Mouse (Mus musculus) kidney, postnatal 10 days (tissue): ENCODE data around the gene Eif2d.

Source experiments
- DNase-seq: peaks from one replicate; pipeline ENCODE4 v3.0.0; 2021; ENCODE audit warnings: mixed read lengths

Eif2d gene

DNA sequence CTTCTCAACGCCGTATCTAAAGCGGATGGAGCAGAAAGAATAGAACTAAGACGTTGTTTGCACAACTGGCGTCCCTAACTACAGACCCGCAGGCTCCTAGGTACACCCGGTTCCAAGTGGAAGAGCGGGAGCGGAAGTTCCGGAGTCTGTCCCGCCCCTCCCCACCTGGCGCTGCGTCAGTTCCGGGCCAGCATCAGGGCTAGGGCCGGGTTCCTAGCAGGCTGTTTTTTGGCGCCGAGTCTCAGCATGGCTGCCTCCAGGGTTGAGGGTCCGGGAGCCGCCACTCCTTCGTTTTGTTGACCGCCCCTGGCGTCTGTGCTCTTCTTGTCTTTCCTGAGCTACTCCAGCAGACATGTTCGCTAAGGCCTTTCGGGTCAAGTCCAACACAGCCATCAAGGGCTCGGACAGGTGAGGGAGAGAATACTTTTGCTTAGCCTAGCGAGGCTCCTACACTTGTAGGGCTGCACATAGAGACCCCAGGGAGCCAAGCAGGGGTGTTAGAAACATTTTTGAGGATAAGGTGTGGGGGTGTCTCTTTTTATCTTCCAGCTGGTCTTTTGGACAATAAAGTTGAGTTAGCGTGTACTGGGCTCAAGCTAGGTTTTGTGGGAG lies at the start of gene Eif2d:
Eif2d (plus strand) TSS at position 164 of the 612 bp plus-strand sequence.
- DNase-seq, result peak; percentile 93

DNA sequence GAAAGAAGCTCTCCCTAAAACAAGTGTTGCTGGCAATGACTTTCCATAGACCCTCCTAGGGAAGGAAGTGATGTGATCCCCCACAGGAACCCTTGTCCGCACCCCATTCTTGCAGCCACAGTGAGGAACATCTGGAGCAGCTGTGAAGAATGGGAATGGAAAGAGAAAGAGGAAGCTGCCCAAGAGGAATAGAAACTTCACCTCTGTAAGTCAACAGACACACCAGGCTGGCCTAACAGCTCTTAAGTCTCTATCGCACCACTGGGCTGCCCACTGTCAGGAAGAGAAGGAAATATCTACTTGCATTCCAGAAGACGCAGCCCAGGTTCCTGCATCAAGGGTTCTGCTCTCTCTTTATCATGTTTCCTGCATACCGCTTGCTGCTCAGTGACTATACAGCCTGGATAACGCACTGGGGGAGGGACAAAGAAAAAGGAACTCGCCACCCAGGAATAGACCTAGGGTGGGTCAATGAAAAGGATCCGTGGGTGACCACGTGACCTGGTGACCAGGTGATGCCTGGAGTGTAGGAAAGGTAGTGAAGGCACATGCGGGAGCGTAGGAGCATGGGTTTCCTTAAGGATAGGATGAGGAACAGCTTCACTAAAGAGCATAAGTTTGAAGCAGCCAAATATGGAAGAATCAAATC lies 49.1 kb upstream of the Eif2d start:
- no peak for DNase-seq

DNA sequence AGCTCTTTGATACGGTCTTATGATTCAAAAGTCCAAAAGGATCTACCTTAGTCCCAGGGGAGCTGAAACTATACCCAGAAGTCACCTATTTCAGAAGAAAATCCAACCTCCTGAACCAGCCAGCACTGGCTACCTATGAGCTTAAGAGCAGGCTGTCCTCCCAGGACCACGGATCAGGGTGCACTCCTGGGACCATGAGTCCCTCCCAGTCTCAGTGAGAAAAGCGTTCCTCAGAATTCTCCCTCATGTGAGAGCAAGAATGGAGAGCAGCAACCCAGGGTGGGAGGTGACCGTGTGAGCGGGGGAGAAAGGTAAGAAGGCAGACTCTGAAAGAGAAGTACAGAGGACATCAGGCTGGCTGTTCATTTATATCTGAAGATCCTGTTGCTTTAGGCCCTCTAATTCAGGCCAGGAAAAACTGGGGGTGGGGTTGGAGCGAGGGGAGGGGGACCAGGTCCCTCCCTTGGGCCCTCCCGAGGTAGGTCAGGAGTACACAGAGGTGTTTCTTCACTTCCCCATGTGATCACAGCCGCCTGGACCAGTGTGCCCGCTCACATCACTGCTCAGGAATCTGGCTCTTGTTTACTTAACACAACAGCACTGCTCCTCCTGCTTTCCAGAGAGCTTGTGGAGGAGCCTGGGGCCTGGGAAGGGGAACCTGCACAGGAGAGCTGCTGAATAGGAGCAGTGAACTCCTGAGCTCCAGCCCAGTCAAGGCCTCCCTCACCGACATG lies 45.2 kb upstream of the Eif2d start:
- DNase-seq, result peak; percentile 71

DNA sequence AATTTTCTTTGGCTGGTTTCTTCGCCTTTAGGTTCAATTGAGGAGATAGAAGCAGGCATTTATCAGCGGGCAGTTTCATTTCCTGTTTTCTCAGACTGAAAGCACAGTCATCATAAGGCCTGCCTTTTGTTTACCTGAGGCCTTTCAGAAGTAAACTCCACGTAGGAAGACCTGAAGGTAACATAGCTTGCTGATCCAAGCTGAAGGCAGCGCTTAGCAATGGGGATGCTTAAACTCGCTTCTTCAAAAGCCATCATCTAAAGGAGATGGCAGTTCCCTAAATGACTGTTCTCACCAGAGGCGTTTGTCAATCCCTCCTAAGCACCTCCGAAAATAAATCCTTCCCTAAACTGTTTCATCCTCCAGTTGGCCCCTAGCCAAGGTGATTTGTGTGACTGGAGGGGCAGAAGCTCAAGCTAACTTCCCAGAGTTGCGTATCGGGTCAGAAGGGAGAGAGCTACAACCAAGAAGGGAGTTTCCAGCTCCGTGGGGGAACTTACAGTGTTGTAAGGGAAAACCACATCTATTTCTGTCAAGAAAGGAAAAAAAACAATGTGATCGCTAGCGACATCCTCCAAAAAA lies 42.4 kb upstream of the Eif2d start:
- peak; percentile 56 for DNase-seq

DNA sequence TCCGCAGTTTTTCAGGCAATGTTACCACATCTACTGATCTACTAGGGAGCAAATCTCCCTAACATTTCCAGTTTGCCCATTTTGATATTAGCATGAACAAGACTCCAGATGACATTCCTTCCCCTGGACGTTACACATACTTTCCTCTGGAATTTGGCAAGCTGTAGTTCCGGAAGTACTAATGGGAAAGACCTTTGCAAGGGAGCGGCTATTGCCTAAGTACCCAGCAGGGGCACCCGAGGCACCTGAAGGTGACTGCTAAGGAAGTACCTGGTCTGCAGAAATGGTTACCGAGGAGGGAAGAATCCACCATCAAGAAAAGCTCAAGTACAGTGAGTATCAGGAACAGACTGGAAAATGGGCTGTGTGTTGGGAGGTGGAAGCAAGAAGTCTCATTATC lies 40.4 kb upstream of the Eif2d start:
- peak; percentile 77 for DNase-seq

DNA sequence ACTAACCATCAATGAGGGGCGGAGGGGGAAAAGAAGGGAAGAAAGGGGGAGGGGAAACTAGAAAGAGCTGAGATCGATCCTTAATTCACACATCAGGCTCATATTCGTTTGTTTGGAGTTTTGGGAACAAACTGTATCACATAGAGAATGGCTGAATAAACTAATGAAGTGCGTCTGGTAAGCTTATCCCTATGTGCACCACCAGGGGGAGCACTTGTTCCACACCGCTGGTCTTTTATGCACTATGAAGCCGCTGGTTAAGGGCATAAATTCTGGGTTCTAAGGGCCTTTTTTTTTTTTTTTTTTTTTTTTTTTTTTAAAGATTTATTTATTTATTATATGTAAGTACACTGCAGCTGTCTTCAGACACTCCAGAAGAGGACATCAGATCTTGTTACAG lies 37.0 kb upstream of the Eif2d start:
- peak; percentile 82 for DNase-seq

DNA sequence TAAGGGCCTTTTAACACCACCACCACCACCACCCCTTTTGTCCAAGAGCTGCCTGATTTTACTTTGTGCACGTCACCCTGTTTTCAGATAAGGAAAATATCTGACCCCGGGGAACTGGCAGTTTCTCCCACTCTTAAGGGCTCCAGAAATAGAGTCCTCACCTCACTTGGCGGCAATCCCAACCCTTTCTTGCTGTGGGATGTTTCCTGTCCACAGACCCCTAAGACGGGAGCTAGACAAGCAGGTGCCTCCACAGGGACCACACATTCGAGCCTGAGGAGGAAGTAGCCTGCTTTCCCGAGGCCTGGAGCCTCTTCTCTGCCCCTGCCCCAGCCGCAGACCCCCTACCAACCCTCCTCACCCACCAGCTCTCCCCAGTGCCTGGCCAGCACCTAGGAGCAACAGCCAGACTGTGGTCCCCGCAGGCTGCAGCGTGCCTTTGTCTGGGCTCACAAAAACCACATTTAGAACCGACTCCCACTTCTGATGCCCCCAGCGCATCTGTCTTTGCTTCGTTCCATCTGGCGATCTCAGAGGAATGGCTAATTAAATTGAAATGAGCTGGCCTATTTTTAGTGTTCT lies 36.5 kb upstream of the Eif2d start:
- DNase-seq, result no peak

DNA sequence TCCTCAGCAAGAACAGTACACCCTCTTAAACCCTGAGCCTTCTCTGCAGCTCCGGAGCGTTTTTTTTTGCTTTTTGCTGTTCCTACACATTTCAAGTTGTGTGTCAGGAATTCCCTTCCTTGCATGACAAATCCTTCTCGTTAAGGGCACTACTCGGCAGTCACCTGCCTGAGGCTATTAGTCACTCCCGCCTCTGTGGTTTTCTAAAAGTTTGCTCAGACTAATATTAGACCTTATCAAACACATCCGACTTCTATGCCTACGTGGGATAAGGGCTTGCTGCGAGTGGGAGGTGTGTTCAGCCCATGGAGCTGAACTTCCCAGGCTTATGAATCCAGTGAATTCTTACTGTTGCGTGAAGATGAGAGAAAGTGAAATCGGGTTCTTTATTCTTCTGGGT lies 34.5 kb upstream of the Eif2d start:
- DNase-seq, result no peak

DNA sequence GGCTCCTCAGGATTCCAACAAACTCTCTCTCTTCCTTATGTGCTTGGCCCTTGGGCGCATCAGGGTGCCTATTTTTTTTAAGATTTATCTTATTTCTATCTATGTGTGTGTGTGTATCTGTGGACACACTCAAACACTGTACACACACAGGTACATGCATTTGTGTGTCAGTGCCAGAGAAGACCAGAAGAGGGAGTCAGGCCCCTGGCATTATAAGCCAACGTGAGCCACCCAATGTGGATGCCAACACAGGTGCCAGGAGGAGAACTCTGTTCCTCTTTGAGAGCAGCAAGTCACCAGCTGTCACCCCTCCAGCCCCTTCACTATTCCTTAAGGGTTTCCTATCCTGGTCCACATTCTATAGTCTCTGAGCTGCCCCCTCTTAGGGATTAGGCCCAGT lies 34.0 kb upstream of the Eif2d start:
- peak; percentile 61 for DNase-seq

DNA sequence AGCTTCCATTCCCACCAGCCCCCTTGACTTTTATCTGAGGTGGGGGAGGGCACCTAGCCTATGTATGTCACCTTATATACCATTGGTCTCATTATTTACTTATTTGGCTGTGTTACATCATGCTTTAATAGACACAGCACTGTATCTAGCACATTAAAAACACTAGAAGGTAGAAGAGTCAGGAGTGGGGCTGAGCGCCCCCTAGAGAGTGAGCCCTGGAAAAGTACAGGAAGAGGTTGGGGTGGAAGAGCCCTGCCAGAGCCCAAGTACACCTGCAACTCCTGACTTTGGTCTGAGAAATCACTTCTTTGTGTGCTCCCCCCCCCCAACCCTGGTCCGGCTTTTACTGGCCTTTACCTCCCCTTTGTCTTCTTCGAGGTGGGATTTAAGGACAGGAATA lies 31.0 kb upstream of the Eif2d start:
- peak; percentile 37 for DNase-seq

DNA sequence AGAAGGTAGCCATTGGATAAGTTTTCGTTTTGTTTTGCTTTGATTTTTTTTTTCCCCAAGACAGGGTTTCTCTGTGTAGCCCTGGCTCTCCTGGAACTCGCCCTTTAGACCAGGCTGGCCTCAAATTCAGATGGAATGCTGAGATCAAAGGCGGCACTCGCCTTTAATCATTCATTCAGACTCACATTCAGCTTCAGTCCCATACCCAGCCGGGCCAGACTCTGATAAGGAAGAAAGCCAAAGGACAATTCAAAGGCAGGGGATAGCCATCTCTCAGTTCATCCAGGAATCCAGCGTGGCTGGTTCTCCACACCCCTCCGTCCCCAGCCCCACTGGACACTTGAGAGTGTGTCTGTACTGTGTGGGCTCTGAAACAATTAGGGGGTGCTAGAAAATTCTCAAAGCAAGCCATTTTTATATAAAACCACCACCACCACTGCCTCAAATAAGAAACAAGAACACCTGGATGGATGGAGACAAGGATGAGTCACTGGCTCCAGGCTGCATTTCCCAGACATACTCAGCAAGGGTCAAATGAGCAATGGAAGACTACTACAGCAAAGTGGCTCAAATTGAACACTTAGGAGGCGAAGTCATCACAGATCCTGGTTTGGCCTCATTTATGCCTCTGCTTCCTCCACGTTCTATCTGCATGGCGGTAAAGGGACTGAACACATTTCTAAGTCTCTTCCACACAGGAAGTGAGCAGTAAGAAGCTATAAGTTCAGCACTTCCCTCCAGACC lies 29.3 kb upstream of the Eif2d start:
- DNase-seq, result no peak

DNA sequence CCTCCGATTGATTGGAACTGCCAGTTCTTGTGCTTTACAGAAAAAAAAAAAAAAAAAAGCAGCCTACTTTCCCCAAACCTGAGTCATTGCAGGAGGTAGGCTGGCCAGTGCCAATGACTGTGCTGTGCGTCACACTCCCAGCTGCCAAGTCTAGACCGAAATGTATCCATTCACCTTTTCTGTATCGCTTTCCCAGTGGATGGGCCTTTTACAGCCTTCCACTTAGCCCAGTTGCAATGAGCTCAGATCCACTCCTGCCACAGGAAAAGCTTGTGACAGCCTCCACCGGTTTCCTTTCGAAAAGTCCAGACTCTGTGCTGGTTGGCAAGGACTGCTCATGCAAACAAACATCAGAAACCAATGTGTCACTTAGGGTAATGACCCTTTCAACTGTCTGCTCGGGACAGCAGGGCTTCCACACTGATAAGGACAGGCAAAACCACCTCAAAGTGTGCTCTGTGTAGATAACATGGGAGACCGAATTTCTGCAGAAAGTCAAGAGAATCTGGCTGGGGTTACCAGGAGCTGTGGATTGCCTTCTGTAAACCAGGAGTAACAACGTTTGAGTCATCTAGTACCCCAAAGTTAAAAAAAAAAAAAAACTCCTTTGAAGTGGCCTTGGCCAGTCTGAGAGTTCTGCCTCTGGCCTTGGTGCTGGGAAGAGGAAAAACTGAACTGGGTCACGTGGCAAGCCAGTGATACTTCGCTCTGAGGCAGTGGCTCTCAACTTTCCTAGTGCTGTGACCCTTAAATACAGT lies 26.8 kb upstream of the Eif2d start:
- no peak for DNase-seq

DNA sequence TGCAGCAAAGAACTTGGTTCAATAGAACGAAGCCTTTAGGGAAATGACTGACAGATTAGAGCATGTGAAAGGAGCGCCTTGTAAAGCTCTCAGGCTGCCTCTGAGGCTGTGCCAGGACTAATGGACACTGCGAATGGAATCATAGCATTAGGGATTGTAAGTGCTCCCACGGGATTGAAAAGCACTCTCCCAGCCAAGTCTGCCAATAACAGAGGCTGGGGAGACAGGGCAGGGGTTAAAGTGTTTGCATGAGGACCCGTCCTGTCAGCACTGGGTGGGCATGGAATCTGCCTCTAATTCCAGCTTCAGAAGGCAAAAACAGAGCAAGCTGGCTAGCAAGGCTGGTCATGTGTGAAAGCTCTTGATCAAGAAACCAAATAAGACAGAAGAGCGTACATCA lies 18.8 kb upstream of the Eif2d start:
- no peak for DNase-seq

DNA sequence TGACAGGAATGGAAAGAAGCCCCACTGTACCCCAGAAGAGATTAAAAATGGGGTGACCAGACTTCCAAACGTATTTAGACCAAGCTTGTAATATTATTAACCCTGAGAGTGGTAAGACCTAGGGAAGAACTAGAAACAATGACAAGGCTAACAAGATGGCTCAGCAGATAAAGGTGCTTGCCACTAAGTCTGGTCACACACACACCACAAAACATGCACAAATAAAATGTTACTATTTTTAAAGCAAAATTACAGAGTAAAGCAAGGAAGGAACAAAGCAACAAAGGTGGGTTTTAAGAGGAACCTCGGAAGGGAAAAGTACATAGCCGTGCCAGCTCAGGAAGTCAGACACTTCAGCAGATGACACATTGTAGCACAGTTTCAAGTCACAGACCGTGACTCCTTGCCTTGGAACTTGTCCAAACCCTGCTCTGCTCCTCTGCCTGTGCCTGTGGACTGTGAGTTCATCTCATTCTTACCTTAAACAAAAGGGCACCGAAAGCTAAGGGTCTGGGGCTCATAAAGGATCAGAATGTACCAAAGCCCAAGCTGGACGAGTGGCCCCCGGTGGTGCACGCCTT lies 17.9 kb upstream of the Eif2d start:
- DNase-seq, result peak; percentile 69

DNA sequence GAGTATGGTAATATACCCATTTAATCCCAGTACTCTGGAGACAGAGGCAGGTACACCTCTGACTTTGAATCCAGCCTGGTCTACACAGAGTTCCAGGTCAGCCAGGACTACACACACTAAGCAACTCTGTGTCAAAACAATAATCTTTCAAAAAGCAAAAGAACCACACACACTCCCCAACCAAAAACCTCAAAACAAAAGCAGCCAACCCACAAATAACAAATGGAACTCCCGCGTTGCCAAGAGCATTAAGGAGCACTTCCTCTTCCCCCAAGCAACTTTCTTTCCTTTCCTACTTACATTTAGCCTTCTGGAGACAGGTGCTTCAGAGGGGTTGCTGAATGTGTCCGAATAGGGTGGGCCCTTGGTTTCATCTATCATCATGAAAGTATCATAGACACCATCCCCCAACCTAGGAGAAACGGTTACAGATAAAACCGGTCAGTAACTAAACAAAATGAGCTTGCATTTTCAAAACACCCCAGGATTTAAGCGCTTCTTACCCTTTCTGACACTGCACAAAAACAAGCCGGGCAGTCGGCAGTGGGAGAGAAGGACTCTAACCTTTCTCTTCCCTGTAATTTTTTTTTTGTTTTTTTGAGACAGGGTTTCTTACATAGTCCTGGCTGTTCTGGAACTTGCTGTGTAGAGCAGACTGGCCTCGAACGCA lies 16.9 kb upstream of the Eif2d start:
- DNase-seq, result no peak

DNA sequence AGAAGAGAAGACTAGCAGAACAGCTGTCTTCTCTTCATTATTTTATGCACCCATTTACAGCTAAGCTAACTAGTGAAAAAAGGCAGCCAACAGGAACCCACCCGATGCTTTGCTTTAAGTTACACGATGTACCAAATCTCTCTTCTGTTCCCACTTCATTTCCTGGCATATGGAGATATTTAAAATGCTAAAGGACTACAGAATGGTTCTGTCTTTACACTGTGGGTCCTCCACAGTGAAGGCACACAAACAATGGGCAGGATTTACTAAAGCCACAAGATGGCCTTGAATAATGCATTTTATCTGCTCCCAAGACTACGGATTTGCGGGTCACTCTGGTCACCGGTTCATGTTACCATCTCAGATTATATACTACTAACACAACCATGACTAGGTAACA lies 15.9 kb upstream of the Eif2d start:
- DNase-seq, result no peak

DNA sequence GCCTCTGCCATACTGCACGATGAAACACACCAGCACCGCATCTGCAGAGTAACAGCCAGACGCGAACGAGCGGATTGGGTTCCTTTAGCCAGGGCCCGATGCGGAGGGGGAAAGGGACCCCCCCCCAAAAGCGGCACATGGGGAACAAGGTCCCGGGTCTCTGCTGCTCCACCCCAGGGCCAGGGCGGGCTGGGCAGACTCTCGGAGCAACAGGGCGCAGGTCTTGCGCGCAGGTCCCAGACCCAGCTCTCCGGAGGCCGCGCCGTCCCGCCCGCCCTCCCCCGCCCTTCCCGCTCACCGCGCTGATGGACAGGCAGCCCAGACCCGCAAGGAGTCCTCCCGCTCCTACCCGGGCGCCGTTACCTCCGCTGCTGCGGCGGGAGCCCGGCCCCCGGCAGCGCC lies 15.3 kb upstream of the Eif2d start:
- peak; percentile 50 for DNase-seq

DNA sequence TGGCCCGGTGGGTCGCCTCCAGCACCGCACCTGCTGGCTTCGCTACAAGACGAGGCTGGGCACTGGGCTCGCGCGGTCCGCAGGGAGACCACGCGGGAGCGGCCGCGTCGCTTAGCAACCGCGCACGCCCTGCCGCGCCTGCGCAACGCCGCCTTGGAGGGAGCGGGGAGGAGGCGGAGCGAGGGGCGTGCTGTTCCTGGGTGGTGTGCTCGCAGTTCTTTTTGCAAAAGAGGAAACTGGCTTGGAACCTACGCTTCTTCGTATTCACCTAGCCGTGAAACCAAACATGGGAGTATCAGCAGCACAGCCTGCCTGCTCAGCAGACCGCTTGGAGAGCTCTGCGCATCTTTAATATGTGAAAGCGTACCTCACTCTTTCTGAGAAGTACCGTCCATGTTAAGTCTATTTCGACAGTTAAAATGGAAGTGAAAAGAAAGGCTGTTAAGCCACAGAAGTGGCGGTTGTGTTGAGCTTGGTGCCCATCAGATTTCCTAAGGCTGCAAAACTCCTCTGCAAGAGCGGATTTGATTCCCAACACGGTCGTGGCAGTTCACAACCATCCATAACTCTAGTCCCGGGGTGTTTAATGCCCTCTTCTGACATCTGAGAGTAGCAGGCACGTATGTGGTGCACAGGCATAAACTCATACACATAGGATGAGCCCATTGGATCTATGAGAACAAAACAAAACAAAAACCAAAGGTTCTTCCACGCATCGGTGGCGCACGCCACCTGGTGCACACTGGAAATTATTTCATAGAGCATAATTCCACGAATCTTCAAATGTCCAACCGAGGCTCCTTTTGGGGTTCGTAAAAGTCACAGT lies 14.6 kb upstream of the Eif2d start, which contains the start of gene Dyrk3:
Dyrk3 (minus strand) TSS at position 150 of the 826 bp plus-strand sequence.
- peak; percentile 94 for DNase-seq

DNA sequence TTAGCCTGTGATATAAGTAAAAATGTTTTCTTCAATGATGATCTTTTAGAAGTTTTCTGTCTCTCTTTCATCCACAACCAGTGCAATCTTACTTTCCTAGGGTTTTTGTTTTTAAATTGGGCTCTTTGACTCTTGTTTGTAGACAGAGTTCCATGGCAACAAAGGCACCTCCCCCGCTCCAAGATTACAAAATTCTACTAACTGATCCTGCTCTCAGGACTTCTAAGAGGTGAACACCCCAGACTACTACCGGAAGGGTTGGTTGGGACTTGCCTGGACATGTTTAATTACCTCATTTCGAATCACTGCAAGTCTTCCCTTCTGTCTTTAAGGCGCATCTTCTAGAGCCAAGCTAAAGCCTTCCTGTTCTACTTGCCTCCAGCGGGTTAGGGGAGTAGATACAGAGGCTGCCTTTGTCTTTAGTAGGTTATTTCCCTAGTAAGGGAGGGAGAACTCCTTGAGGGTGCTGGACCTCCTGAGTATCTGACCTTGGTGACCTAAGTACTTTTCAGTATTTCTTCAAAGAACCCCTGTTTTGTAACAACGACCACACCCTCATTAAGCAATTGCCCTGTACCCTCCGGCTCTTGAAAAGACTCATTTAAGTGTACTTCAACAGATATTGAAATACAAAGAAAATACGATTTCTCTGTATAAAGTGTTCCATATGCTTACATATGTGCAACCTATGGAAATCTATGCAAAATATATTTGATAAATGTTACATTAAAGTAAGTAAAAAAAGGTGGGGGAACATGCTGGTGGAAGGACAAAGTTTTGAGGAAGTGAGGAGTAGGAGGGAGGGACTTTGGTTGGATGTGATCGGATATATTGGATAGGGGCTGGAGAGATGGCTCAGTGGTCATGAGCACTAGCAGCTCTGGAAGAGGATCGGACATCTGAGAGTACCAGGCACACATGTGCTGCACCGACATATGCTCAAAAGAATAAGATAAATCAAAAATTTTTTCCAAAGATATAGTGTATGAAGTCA lies 13.6 kb upstream of the Eif2d start:
- DNase-seq, result no peak
